Mouse (Mus musculus): Measurements from ENCODE around the gene Gzme.
"Not testable (repeated sequence)": the region's sequence is repeated elsewhere in the genome, so short reads cannot be mapped to it uniquely, and the experiment has no call there.

Gene Gzme

DNA sequence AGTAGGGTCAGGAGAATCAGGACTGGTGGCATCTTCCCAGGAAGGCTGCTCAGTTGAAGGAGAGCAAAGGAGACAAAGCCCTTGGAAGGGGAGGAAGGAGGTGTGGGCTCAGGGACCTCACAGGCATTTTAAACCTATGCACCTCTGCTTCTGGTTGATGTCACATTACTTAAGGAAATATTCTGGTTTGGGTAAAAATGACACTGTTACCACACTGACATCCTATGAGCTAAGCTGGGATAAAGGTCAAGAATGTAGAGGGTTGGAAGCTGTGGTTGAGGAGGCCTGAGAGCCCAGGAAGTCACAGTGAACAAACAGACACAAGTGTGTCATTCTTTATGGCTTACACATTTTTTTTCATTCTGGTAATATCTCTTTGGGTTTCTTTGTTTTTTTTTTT, at the start of gene Gzme:
Gzme (minus strand) TSS at position 101 of the 400 bp plus-strand sequence.
- no peak for DNase-seq (ENCODE audit: low spot score in 2 of 2)

GRCm38 (mm10) chr14:56168009-56168408, 47.6 kb upstream of the Gzme start:
- DNase-seq (ENCODE audit: low spot score in 2 of 2) = peak; percentile 28 to 41

DNA sequence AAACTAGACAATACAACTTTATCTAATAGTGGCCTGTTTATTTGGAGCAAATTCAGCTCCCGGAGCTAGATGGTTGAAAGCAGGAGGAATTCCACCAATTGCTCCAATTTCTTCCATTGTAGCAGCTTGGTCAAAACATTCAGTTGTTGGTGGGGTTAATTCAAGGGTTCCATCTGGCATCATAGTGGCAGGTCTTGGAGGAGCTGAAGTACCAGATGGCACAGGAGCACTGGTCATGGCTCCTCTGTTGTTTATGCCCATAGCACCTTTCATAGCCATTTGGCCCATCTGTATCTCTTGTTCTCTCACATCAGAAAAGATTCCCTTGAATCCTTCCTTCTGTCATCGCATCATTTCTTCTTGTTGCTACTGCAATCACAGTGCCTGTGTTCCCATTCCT, 41.7 kb upstream of the Gzme start:
- no peak for DNase-seq (ENCODE audit: low spot score in 2 of 2)

DNA sequence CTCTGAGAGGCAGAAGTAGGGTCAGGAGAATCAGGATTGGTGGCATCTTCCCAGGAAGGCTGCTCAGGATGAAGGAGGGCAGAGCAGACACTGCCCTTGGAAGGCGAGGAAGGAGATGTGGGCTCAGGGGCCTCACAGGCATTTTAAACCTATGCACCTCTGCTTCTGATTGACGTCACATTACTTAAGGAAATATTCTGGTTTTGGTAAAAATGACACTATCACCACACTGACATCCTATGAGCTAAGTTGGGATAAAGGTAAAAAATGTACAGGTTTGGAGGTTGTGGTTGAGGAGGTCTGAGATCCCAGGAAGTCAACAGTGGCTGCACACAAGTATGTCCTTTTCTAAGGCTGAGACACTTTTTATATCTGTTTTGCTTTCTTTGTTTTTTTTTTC, 39.1 kb upstream of the Gzme start, which contains the start of gene Gzmg:
Gzmg (minus strand) TSS at position 101 of the 400 bp plus-strand sequence.
- DNase-seq (ENCODE audit: low spot score in 2 of 2) = not testable (repeated sequence)

- no peak for DNase-seq (ENCODE audit: low spot score in 2 of 2)
Observed at GRCm38 (mm10) chr14:56155340-56155739, 34.9 kb upstream of the Gzme start.

- DNase-seq (ENCODE audit: low spot score in 2 of 2) = not testable (repeated sequence)
Observed at GRCm38 (mm10) chr14:56133675-56134074, 13.2 kb upstream of the Gzme start.

DNA sequence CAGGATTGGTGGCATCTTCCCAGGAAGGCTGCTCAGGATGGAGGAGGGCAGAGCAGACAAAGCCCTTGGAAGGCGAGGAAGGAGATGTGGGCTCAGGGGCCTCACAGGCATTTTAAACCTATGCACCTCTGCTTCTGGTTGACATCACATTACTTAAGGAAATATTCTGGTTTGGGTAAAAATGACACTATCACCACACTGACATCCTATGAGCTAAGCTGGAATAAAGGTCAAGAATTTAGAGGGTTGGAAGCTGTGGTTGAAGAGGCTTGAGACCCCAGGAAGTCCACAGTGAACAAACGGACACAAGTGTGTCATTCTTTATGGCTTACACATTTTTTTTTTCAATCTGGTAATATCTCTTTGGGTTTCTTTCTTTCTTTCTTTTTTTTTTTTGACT, 12.1 kb upstream of the Gzme start, which contains the start of gene Gzmd:
Gzmd (minus strand) TSS at position 101 of the 400 bp plus-strand sequence.
- not testable (repeated sequence) for DNase-seq (ENCODE audit: low spot score in 2 of 2)

- DNase-seq (ENCODE audit: low spot score in 2 of 2) = no peak
Observed at GRCm38 (mm10) chr14:56128341-56128740, 7.9 kb upstream of the Gzme start.

DNA sequence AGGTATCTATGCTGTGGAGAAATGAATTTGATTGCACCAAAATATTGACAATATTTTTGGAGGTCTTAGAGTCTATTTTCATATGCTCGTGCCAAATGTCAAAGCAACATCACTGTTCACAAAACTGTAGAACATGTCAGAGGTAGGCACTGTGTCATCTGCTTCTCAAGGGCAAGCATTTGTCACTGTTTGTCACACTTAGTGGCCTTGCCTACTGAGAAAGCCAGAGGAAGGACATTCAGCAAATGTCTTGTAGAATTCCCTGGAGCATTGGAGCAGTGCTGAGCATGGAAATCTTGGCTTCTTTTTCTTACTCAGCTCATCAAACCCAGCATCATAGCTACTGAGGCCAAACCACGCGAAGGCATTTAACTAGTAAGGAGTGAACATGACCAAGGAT, 3.1 kb upstream of the Gzme start:
- DNase-seq (ENCODE audit: low spot score in 2 of 2) = no peak

DNA sequence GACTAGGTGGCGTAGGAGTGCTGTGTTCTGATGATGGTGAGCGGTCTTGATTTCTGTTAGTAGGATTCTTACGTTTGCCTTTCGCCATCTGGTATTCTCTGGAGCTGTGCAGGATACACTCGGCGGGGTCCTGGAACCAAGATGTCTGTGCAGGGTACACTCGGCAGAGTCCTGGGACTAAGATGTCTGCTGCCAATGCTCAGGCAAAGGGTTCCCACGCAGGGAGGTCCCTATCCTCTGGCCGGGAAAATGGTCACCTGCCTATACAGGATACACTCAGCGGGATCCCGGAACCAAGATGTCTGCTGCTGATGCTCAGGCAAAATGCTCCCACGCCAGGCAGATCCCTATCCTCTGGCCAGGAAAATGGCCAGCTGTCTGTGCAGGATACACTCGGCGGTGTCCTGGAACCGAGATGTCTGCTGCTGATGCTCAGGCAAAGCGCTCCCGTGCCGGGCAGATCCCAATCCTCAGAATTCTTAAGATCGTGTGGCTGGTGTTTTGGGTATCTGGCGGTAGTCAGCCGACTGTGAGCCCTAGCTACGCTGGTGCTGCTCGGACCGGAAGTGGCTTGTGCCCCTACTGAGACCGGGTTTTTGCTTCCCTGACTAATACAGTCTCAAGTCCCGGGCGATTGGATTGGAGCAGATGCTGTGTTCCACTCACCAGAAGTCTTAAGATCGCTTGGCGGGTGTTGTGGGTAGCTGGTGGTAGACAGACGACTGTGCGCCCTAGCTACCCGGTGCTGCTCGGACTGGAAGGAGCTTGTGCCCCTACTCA, 4.7 kb downstream of the Gzme start:
- DNase-seq (ENCODE audit: low spot score in 2 of 2) = not testable (repeated sequence)

DNA sequence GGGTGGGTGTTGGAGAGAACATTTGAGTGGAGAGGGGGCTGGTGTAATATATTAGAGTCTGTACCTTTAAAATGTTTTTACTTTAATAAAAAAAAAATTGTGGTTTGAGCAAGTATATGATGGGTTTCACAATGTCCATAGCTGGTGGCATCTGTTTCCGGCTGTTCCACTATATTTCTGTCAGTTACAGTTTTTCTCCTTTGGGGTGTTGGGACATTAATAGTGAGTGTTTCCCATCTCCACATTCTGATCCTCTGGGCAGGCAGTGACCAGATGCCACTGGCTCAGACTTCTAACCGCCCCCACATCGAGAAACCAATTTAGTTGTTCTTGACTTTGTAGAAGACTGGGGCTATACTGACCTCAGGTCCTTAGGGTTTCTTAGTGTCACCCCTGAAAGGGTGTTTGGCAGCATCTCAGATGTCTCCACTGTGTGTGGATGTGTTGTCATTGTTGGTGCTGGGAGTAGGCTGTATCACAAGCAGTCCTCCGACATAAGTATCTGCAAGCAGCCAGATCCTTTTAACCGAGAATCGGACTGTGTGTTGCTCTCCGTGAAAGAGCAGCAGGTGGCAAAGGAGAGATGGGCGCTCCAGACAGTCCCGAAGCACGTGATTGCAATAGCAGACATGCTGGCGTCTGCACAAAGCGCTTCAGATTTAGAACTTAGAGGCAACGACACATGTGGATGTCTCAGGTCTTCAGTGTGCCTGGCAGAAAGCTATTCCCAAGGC, 14.8 kb downstream of the Gzme start:
- DNase-seq (ENCODE audit: low spot score in 2 of 2) = no peak

- DNase-seq (ENCODE audit: low spot score in 2 of 2) = no peak
Observed at GRCm38 (mm10) chr14:56105016-56105415, 15.4 kb downstream of the Gzme start.

GRCm38 (mm10) chr14:56103452-56103851, 17.0 kb downstream of the Gzme start:
- DNase-seq (ENCODE audit: low spot score in 2 of 2) = no peak

DNA sequence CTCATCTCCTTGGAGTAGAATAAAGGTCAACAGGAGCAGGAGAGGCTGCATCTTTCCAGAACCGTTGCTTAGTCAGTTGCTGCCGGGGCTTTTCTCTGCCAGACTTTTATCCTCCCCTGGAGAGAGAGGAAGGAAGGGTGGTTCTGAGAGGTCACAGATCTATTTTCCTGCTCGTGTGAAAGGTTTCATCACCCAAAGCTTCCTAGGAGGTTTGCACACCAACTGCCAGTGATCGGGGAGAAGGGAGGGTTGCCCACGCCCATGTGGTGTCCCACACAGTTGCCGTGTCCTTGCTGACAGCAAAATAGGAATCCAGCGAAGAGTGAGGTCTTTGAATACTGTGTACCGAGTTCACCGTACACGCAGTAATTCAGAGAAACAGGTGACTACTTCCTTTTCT, 18.0 kb downstream of the Gzme start, which contains the start of gene Ctsg:
Ctsg (minus strand) TSS at position 189 of the 400 bp plus-strand sequence.
- DNase-seq (ENCODE audit: low spot score in 2 of 2) = no peak

DNA sequence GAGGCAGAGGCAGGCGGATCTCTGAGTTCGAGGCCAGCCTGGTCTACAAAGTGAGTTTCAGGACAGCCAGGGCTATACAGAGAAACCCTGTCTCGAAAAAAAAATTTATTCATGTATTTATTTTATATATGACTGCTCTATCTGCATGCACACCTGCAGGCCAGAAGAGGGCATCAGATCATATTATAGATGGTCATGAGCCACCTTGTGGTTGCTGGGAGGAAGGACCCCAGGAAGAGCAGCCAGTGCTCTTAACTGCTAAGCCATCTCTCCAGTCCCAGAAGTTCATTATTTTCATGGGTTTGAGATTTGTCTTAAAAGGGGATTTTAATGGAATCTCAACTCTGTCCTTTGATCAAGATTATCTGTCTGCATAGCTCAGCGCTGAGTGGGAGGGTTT, 21.5 kb downstream of the Gzme start:
- no peak for DNase-seq (ENCODE audit: low spot score in 2 of 2)

DNA sequence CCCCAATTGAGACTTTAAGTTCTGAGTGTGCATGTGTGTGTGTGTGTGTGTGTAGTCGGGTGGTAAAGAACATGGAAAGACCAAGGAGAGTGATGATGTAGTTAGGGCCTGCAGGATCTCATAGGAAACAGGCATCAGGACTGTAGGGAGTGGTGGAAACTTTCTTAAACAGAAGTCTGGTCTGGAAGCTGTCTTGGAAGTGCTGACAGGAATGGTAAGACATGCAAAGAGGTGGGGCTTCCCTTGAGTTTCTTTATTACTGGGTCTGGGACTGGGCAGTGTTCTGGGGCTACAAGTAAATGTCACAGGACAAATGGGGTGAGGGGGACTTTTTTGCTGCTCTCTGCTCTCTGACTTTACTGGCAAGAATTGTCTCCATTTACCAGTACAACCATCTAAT, 22.8 kb downstream of the Gzme start:
- no peak for DNase-seq (ENCODE audit: low spot score in 2 of 2)

- no peak for DNase-seq (ENCODE audit: low spot score in 2 of 2)
Observed at GRCm38 (mm10) chr14:56093353-56093752, 27.1 kb downstream of the Gzme start.

DNA sequence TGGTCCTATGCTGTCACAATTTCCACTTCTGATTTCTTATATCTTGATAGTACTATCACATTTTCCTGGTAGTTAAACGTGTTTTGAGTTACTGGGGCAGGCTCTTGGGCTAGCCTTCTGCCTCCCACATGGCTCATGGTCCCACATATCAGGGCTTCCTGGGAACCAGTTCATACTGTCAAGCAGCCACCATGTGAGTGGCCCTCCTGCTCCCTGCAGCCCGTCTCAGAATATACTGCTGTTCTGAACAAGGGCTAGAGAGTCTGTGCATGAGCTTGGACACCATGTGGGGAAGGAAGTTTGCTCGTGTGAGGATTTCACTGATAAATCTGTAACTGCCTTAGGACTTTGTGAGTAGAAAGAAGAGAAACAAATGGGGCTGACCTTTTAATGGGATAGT, 33.7 kb downstream of the Gzme start:
- DNase-seq (ENCODE audit: low spot score in 2 of 2) = no peak

DNA sequence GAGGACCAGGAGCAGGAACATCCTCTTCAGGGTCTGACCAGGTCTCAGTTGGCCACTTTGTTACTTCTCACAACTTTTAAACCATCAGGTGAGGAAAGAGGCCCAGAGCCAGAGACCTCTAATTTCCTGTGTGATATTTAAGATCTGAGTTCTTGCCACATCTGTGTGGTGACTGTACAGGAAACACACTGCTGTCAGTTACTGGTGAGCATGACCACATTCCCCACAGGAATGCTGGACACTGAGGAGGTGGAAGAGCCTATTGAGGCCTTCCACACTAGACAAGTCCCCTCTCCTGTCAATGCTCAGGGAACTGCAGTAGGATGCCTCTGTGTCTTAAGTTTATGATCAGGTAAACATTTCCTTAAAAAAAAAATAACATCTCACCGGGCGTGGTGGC, 35.3 kb downstream of the Gzme start, which contains the start of gene Mcpt8:
Mcpt8 (minus strand) TSS at position 107 of the 400 bp plus-strand sequence.
- DNase-seq (ENCODE audit: low spot score in 2 of 2) = no peak

DNA sequence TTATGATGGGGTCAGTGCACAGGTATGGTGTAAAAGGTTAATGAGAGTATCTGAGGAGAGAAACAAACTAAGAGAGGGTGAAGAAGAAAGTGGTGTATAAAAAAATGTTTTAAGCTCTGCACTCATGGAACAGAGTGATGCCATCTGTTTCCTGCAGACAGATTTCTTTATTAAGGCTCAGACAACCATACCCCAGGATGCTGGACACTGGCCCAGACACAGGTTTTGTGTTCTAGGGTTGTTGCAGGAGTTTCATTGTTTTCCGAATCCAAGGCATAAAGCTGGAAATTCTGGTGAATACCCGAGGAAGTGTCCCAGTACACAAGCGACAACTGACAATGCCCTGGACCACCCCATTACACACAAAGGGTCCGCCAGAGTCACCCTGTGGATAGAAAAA, 38.4 kb downstream of the Gzme start:
- DNase-seq (ENCODE audit: low spot score in 2 of 2) = no peak
